ENCODE assay signal across 16 mouse cellular contexts in genomic region chr12:11226529-11227268, GRCm38 (mm10). TPM values are rescaled to one million over a fixed set of nuclear protein-coding genes. Genes with fewer than 3 reads are reported as not detected.
A peak's percentile ranks its signal among the peaks of the same experiment; 100 is the strongest.
DNase-seq lines count a peak whose midpoint lies in the region; ATAC-seq and TF ChIP-seq lines count a peak whose summit lies in the region.
"Had no signal": no experiment of that assay in that cellular context is flagged by ENCODE, and none has a peak within 500 bp of the region (broad histone marks: within the 10 kb centered on the region; RNA-seq: fewer than 3 reads in every experiment).

No protein-coding gene starts in this region.

- DNase-seq in heart, adult 11 months = peak; percentile 97
- DNase-seq in MEL (ENCODE audit: low read depth, low spot score) = peak; percentile 25
- DNase-seq in heart, adult 9 months (ENCODE audit: low spot score in 2 of 2) = peak; percentile 54 to 71
- peak; percentile 3 to 44 for DNase-seq in kidney, postnatal 36 days
- DNase-seq in left cerebral cortex, adult 2 months (ENCODE audit: extremely low spot score in 1 of 2, low spot score in 2 of 2) = no peak
- DNase-seq: cerebellum, postnatal 10 days had no signal

- no peaks in the 10 kb centered on the region for H3K27me3 ChIP-seq in heart, embryonic 11.5 days (ENCODE audit: control insufficient read depth, insufficient read depth, low read length)
- H3K27me3 ChIP-seq in MEL (ENCODE audit: control insufficient read depth in 1 of 2, insufficient read depth in 2 of 2, low read length in 2 of 2) = no peaks in the 10 kb centered on the region
- no peaks in the 10 kb centered on the region for H3K27me3 ChIP-seq in hindbrain, embryonic 13.5 days
- H3K27me3 ChIP-seq: CH12.LX; embryonic facial prominence, embryonic 13.5 days had no signal

- no peak overlapping the region for H3K4me2 ChIP-seq in heart, embryonic 11.5 days
- no peak overlapping the region for H3K4me2 ChIP-seq in hindbrain, embryonic 13.5 days
- H3K4me2 ChIP-seq: embryonic facial prominence, embryonic 13.5 days had no signal

- no peaks in the 10 kb centered on the region for H3K79me2 ChIP-seq in MEL (ENCODE audit: control insufficient read depth, insufficient read depth, low read length, poor library complexity)

- H3K36me3 ChIP-seq in heart, embryonic 11.5 days (ENCODE audit: control insufficient read depth, insufficient read depth, low read length) = no peaks in the 10 kb centered on the region
- H3K36me3 ChIP-seq in MEL (ENCODE audit: control insufficient read depth in 1 of 2, insufficient read depth in 2 of 2, low read length in 2 of 2) = peaks cover 0 to 18% of the 10 kb centered on the region in 2 experiments; a peak in 2 of 4 replicates
- H3K36me3 ChIP-seq in hindbrain, embryonic 13.5 days = no peaks in the 10 kb centered on the region
- H3K36me3 ChIP-seq: embryonic facial prominence, embryonic 13.5 days had no signal

- no peaks in the 10 kb centered on the region for H3K9me3 ChIP-seq in heart, embryonic 11.5 days (replicated peaks; ENCODE audit: control insufficient read depth, low read length)
- H3K9me3 ChIP-seq in MEL (replicated peaks; ENCODE audit: insufficient read depth, low read length) = no peaks in the 10 kb centered on the region
- no peaks in the 10 kb centered on the region for H3K9me3 ChIP-seq in hindbrain, embryonic 13.5 days
- H3K9me3 ChIP-seq: embryonic facial prominence, embryonic 13.5 days had no signal

- intact Hi-C loops in left cerebral cortex, adult 2 months (cut with DNase I) = no loop called here

- no peak for TF ChIP-seq CTCF in MEL (IDR thresholded peaks at IDR 0.05 in 2 of 3, conservative IDR thresholded peaks at IDR 0.05 in 1 of 3; ENCODE audit: control insufficient read depth in 1 of 3, insufficient read depth in 1 of 3, low read depth in 2 of 3, low read length in 3 of 3, poor library complexity in 1 of 3, severe bottlenecking in 1 of 3)
- no peak for TF ChIP-seq CTCF in left cerebral cortex, adult 2 months (IDR thresholded peaks at IDR 0.05)

- 65% methylated on average over 5 of the region's 5 CpGs for WGBS in heart, embryonic 11.5 days (ENCODE audit: insufficient replicate concordance)
- 90% methylated on average over 5 of the region's 5 CpGs for WGBS in hindbrain, embryonic 13.5 days

- TF ChIP-seq EP300 in MEL (IDR thresholded peaks at IDR 0.05; ENCODE audit: low read depth in 1 of 2, low read length in 2 of 2) = peak; percentile 35 to 69; a peak in 3 of 4 replicates

- H3K4me1 ChIP-seq in heart, embryonic 11.5 days (ENCODE audit: control insufficient read depth, insufficient read depth, low read length) = peaks cover 9% of the 10 kb centered on the region
- peaks cover 5 to 16% of the 10 kb centered on the region in 2 experiments; a peak in 3 of 4 replicates for H3K4me1 ChIP-seq in MEL (ENCODE audit: control insufficient read depth in 1 of 2, insufficient read depth in 2 of 2, low read length in 2 of 2)
- H3K4me1 ChIP-seq in hindbrain, embryonic 13.5 days (replicated peaks) = peaks cover 8% of the 10 kb centered on the region

- TF ChIP-seq POLR2A in MEL (IDR thresholded peaks at IDR 0.05; ENCODE audit: control insufficient read depth in 1 of 2, insufficient read depth in 1 of 2, low read depth in 1 of 2, low read length in 2 of 2, poor library complexity in 1 of 2) = no peak

- no peak for TF ChIP-seq RAD21 in MEL (IDR thresholded peaks at IDR 0.05; ENCODE audit: low read depth, low read length)

- ATAC-seq in heart, embryonic 11.5 days (replicated peaks; ENCODE audit: insufficient number of reproducible peaks, low FRiP score, low TSS enrichment) = no peak
- ATAC-seq in hindbrain, embryonic 13.5 days (ENCODE audit: low FRiP score) = no peak
- ATAC-seq: forebrain, embryonic 16.5 days had no signal

- H3K4me3 ChIP-seq in heart, embryonic 11.5 days (ENCODE audit: low read depth, low read length) = no peak overlapping the region
- no peak overlapping the region for H3K4me3 ChIP-seq in MEL (ENCODE audit: control insufficient read depth in 1 of 2, insufficient read depth in 1 of 2, low read depth in 2 of 2, low read length in 2 of 2)
- no peak overlapping the region for H3K4me3 ChIP-seq in left cerebral cortex, adult 2 months
- H3K4me3 ChIP-seq in hindbrain, embryonic 13.5 days = no peak overlapping the region
- H3K4me3 ChIP-seq: embryonic facial prominence, embryonic 13.5 days had no signal

- H3K27ac ChIP-seq in heart, embryonic 11.5 days (ENCODE audit: low read depth, low read length) = no peak overlapping the region
- H3K27ac ChIP-seq in MEL (ENCODE audit: control insufficient read depth, low read depth, low read length) = no peak overlapping the region
- H3K27ac ChIP-seq in left cerebral cortex, adult 2 months = no peak overlapping the region
- H3K27ac ChIP-seq in hindbrain, embryonic 13.5 days = no peak overlapping the region
- H3K27ac ChIP-seq: embryonic facial prominence, embryonic 13.5 days; macrophage had no signal

- H3K9ac ChIP-seq in heart, embryonic 11.5 days (ENCODE audit: low read depth, low read length) = no peak overlapping the region
- H3K9ac ChIP-seq in MEL (ENCODE audit: control insufficient read depth, low read depth, low read length, poor library complexity, severe bottlenecking) = no peak overlapping the region
- H3K9ac ChIP-seq in hindbrain, embryonic 13.5 days = no peak overlapping the region
- H3K9ac ChIP-seq: embryonic facial prominence, embryonic 13.5 days had no signal

TF ChIP-seq in MEL, 35 proteins besides CTCF, POLR2A, EP300 and RAD21:
- TF ChIP-seq MAX (IDR thresholded peaks at IDR 0.05; ENCODE audit: low read length) (no peak), SMC3 (IDR thresholded peaks at IDR 0.05; ENCODE audit: low read depth, low read length) (no peak), USF2 (IDR thresholded peaks at IDR 0.05; ENCODE audit: borderline replicate concordance in 1 of 2, insufficient read depth in 1 of 2, low read depth in 1 of 2, low read length in 2 of 2) (no peak), GATA1 (IDR thresholded peaks at IDR 0.05; ENCODE audit: low read depth, low read length) (peak; percentile 52; the same call in 1 of the 2 replicates), SIN3A (IDR thresholded peaks at IDR 0.05; ENCODE audit: low read length) (no peak), NELFE (IDR thresholded peaks at IDR 0.05; ENCODE audit: low read depth, low read length) (no peak), ZNF384 (IDR thresholded peaks at IDR 0.05; ENCODE audit: low read depth, low read length) (no peak)

RNA-seq across cellular contexts. Expression of gene Msgn1, which starts 17.9 kb away (rescaled TPM):
- not detected in 2 replicates for polyA plus RNA-seq in heart, embryonic 11.5 days (2014; fragmentation: Nextera tagmentation; extraction: Ambion mirVana)
- total RNA-seq in MEL (2012; rRNA removed) = not detected in 2 replicates
- polyA plus RNA-seq in MEL (2012; ENCODE audit: insufficient read depth in 1 of 2, insufficient read length in 2 of 2, low read depth in 1 of 2, low replicate concordance in 2 of 2, missing spikeins in 1 of 2) = not detected
- not detected for total RNA-seq in left cerebral cortex, adult 2 months (2021)
- polyA plus RNA-seq in hindbrain, embryonic 13.5 days (2015; fragmentation: Nextera tagmentation; extraction: Ambion mirVana) = not detected in 2 replicates
- total RNA-seq: CH12.LX; layer of hippocampus, adult 18-20 months; left cerebral cortex, postnatal 25 days had no signal
- polyA plus RNA-seq: embryonic facial prominence, embryonic 13.5 days; forebrain, embryonic 16.5 days; hindbrain, embryonic 11.5 days; macrophage; thymus, postnatal 0 days had no signal

RNA-seq across cellular contexts. Expression of gene Gen1, which starts 38.9 kb away (rescaled TPM):
- polyA plus RNA-seq in heart, embryonic 11.5 days (2014; fragmentation: Nextera tagmentation; extraction: Ambion mirVana) = 8.8 and 17.8 TPM in 2 replicates
- 11.9 and 15.0 TPM in 2 replicates for total RNA-seq in MEL (2012; rRNA removed)
- 10 to 100 TPM in 1 of 2 experiments, not detected in 1; 10.7 TPM for polyA plus RNA-seq in MEL (2012; ENCODE audit: insufficient read depth in 1 of 2, insufficient read length in 2 of 2, low read depth in 1 of 2, low replicate concordance in 2 of 2, missing spikeins in 1 of 2)
- total RNA-seq in left cerebral cortex, adult 2 months (2021) = 1 to 10 TPM; 2.9 TPM
- polyA plus RNA-seq in hindbrain, embryonic 13.5 days (2015; fragmentation: Nextera tagmentation; extraction: Ambion mirVana) = 2.6 and 3.1 TPM in 2 replicates

RNA-seq across cellular contexts. Expression of gene Smc6, which starts 39.0 kb away (rescaled TPM):
- polyA plus RNA-seq in heart, embryonic 11.5 days (2014; fragmentation: Nextera tagmentation; extraction: Ambion mirVana) = 87.6 and 111 TPM in 2 replicates
- 46.7 and 54.7 TPM in 2 replicates for total RNA-seq in MEL (2012; rRNA removed)
- 100 to 1,000 TPM in 1 of 2 experiments, 10 to 100 TPM in 1; 63.3 to 170 TPM for polyA plus RNA-seq in MEL (2012; ENCODE audit: insufficient read depth in 1 of 2, insufficient read length in 2 of 2, low read depth in 1 of 2, low replicate concordance in 2 of 2, missing spikeins in 1 of 2)
- total RNA-seq in left cerebral cortex, adult 2 months (2021) = 10 to 100 TPM; 33.7 to 33.8 TPM
- 117 and 125 TPM in 2 replicates for polyA plus RNA-seq in hindbrain, embryonic 13.5 days (2015; fragmentation: Nextera tagmentation; extraction: Ambion mirVana)

Comparison
In these comparisons a context has a peak if more than half of its experiments do, and no peak if none do; other contexts are left out.
1. DNase-seq: peak in heart, adult 11 months (single experiment), MEL (single experiment), heart, adult 9 months (2 of 2) and kidney, postnatal 36 days (2 of 2); none in left cerebral cortex, adult 2 months (0 of 2).